Mouse (Mus musculus) liver, embryonic 14.5 days (tissue): ENCODE measurements around the gene Atxn7l1.

ENCODE experiments used
- CTCF ChIP-seq: IDR thresholded peaks from 2 replicates; pipeline ENCODE4 v1.5.1; 2016; ENCODE audit warnings: antibody characterized with exemption, low read depth, control low read depth
- EP300 ChIP-seq: IDR thresholded peaks from 2 replicates; pipeline ENCODE4 v1.6.1; 2016; ENCODE audit warnings: antibody characterized with exemption, low read depth

DNA sequence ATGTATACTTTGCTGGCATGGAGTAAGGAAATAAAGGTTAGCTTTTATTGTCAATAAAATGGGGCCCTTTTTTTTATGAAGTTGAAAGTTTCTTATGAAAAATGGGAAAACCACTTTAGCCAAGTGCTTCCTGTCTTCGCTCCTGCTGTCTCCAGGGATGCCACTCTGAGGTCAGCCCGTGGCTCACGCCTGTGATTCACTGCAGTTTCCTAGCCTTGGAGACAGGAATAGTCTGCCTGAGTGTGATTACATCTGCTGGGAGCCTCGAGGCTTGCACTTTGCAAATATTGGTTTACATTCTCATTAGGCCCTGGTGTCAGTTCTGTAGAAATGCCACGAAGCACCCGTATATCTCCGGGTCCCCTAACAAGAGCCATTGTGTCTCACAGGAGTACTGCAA, 74.7 kb downstream of the Atxn7l1 start:
- TF ChIP-seq CTCF (no peak), EP300 (no peak)
